Mouse (Mus musculus) kidney, postnatal 10 days (tissue): Measurements from ENCODE around the gene Wdr4.

Experiments
- DNase-seq: peaks from one replicate; pipeline ENCODE4 v3.0.0; 2021; ENCODE audit warnings: mixed read lengths

Gene Wdr4

DNA sequence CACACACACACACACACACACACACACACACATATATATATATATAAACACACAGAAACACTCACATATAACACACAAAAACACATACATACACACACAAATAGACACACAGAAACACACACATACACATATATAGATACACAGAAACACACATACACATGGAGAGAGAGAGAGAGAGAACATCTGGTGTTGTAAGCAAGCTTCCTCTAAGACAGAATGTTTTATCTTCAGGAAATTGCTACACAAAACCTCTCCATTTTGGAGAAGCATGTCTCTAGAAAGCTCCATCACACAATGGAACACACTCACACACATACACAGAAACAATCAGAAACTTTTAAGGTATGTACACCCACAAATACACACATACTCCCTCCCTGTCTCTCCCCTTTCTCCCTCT is 28.4 kb downstream of the Wdr4 start:
- DNase-seq = no peak

DNA sequence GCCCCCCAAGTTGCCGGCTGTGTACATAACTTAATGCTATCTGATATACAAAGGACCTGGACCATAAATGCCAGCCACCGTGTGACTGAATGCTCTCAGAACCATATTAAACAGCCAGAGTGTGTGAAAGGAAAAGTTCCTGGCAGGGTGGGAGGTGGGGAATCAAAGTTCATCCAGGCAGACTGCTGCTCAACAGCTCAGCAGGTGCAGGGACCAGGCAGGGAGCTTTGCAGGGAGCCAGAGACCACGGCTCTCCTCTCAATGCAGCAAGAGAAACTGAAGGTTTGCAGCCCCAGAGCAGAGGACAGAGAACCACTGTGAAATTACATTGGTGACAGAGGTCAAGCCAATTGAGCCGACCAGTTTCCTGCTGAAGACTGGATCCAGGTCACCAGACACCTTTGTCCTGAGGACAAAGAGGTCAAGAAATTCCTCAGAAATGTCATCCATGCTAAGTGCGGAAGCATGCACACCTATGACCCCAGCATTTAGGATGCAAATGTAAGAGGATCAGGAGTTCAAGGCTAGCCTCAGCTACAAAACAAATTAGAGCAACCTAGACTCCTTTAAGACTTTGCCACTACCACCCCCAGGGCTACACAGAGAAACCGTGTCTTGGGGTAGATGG is 32.2 kb downstream of the Wdr4 start:
- DNase-seq = peak; percentile 48

DNA sequence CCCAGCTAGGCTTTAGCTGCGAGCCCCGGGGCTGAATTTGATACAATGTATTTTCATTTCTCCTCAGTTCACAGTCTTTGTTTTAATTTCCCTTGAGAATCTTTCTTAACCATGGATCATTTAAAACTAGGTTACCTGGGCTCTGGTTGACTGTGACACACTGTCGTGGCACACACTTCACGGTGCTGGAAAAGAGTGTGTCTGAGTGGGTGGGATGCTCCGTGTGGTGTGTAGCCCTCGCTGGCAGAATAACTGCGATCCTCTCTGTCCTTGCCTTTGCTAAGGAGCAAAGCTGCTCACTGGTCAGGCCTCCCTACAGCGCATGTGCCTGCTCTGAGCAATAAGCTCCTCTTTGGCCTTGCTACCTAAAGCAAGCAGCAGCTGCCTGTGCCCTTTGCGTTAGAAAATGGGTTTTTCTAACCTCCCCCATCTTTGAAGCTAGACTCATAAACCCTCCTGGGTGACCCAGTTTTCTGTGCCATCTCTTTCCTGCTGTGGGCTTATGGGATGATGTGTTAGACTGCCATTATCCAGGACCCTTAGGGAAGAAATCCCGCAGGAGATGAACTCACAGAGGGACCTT is 33.1 kb downstream of the Wdr4 start:
- DNase-seq = no peak

DNA sequence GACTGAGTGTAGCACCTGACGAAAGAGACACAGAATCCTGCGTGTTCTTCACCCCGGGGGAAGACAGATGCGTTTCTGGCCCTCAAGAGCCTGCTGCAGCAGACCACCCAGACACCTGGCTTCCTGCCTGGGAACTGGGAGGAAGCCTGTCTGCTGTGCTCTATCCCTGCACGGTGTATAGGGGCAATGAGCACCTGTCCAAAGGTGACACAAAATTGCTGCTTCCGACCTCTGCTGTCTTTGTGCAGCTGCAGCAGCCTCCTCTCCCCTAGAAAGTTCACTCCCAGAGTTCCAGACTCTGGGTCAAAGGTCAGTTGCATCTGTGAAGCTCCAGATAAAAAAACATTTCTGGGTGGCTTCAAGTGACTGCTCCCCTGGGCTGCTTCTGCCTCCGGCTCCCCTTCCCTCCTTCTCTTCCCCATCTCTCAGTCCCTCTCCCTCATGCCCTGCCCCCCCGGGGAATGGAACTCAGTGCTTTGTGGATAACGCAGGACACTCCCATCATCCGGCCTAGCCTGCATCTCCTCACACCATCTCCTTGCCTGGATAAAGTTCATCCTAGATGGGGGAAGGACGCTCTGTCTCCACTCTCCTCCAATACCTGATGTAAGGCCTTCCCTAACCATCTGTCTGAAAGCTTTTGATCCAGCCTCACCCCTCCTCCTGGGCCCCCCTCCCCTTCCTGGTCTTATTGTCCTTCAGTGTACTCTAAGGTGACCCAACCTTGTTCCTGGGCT is 40.5 kb downstream of the Wdr4 start:
- DNase-seq = no peak

DNA sequence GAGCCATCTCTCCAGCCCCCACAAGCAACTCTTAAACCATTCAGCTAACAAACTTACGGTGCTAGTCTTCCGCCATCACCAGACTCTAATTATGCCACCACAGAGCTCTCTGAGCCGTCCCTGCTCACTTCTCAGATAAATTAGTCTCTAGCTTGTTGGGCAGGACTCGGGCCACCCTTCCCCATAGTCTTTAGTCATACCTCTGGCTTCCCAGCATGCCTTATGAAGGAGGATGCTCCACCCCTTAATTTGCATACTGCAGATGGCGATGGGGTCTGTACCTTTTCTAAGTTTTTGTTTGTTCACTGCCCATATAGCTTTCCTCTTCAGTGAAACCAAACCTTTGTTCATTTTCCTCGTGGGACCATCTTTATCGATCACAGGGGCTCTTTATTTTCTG is 41.2 kb downstream of the Wdr4 start:
- DNase-seq = no peak

DNA sequence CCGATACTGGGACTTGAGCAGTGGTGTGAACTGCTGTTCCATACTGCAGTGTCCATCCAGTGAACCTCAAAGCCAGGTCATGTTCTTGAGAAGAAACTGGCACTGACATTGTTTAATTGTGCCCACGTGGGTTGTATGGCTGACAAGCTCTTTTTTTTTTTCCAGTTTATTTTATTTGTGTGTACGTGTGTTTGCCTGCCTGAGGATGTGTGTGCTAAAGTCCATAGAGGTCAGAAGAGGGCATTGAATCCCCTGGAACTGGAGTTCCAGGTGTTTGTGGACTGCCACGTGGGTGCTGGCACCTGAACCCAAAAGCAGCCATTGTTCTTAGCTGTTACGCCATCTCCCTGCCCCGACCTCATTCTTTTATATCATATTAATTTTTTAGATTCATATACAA is 45.4 kb downstream of the Wdr4 start:
- no peak for DNase-seq

DNA sequence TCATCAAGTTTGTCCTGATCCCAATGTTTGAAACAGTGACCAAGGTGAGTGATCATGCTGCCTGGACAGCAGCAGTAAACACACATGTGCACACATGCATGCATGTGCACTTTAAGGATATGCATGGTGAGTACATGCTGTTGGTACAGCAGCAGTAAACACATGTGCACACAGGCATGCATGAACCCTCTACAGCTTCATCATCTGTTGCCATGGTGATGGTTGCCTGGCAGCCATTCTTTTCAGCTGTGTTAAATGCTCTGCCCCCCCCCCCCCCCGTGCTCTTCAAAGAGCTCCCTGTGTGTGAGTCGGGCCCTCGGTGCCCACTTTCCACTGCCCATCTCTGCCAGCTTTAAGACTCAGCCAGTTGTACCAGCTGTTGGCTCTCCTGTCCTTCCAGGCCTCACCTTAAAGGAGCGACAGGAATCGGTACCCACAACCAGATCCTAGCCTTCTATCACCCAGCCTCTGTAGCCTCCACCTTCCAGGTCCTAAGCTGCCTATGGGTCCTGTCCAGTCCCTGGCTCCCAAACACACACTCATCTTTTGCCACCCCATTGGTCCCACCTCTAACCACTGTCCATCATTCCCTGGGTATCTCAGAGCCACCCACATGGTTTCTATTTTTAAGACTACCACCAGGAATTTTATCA is 48.9 kb downstream of the Wdr4 start:
- DNase-seq = no peak

DNA sequence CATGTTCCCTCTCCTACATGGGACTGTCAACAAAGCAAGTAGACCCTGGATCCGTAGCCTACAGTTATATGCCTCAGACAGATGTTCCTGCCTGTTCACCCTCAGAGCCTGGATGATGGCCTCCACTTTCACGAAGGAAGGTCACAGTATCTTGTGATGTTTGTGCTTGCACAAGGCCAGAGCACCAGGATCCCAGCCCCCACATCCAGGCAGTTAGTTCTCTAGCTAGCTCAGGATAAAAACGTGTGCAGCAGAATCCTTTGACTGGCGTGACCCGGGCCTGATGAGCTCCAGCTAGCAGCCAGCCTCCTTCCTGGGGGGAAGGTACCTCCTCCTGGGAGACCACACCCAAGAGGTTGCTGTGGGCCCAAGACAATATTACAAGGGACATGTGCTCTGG is 51.3 kb downstream of the Wdr4 start:
- no peak for DNase-seq

DNA sequence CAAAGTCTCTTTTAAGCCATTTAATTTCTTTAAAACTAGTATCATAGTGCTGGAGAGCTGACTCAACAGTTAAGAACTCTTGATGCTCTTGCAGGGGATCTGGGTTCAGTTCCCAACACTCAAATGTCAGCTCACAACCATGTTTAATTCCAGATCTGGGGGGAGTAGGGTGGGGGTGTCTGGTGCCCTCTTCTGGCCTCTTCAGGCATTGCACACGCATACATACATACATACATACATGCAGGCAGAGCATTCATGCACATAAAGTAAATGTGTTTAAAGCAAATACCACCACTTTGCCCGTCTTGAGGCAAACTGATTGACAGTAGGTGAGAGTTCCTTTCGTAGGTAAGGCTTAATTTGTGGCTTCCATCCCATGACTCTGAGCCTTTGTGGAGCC is 52.9 kb downstream of the Wdr4 start:
- no peak for DNase-seq

DNA sequence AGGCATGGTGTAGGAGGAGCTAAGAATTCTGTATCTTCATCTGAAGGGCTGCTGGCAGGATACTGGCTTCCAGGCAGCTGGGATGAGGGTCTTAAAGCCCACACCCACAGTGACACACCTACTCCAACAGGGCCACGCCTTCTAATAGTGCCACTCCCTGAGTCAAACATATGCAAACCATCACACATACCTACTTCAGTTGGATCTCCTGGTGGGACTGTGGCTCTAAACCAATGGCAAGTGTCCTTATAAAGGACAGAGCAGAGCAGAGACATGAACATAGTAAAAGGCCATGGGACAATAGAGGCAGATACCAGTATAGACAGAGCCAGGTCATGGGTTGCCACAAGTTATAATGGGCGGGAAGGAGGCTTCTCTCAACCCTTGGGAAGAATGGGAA is 57.3 kb downstream of the Wdr4 start:
- DNase-seq = no peak

DNA sequence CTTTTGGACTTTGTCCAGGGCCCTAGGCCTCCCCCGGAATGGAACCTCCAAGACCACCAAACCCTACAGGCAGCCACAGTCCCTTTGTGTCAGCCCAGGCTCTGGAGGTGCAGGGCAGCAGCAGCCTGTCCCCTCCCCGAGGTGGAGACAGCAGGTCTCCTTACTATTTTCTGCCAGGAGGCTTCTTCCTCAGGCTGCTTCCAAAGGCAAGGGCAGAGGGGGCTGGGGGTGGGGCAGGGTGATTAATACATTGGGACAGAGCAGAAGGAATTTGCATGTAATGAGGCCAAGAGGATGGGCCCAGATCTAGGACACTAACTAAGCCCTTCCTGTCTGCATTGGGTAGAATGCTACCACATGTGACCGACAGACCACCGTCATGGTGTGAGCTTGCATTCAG is 59.4 kb downstream of the Wdr4 start:
- DNase-seq = no peak

DNA sequence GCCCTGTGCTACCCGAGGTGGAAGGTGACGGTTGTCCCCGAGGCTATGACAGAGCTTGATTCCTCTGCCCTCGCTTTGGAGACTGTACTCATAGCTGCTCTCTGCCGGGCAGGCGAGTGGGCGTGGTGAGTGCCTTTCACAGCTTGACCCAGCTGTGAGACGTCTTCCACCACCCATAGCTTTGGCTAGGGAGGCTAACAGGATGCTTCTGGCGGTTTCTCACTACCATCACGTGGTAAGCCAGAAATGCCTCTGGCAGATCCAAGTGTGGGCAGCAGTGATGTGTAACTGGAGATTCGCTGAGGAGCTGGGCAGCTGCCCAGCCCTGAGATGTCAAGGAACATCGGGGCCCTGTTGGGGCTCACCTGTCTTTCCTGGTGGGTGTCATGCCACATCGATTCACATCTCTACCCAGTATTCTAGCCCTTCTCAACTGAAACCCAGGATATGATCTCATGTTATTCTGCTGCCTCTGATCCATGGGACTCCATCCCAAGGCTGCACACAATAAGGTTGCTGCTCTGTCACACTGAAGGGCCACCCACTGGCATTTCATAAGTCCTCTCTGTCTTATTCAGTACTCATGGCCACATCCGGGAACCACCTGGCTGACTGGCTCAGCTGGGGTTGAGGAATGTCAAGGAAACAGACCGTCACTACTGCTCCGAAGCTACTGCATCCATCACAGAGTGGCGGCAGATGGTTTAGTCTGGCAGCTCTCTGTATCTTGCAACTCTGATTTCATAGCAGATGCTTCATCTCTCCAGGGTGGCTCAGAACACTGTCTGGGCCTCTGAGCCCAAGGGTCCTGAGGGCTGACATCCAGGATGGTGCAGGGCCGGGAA is 62.8 kb downstream of the Wdr4 start:
- DNase-seq = peak; percentile 52

DNA sequence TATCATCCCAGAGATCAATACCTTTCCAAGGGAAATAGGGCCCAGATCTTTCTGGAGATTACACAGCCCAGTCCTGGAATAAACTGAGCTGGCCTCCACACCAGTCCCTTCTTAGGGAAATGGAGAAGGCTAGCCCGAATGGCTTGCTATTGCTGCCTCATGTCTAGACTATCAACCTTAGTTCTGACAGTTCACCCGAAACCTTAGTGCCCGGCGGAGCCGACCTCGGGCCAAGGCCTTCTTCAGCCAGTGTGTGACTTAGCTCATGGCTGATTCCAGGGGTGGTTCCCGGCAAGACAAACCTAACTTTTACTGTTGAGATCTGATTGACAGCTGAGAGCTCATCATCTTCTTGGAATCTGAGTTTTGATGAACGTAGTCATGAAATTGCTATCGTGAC is 65.7 kb downstream of the Wdr4 start:
- DNase-seq = no peak

DNA sequence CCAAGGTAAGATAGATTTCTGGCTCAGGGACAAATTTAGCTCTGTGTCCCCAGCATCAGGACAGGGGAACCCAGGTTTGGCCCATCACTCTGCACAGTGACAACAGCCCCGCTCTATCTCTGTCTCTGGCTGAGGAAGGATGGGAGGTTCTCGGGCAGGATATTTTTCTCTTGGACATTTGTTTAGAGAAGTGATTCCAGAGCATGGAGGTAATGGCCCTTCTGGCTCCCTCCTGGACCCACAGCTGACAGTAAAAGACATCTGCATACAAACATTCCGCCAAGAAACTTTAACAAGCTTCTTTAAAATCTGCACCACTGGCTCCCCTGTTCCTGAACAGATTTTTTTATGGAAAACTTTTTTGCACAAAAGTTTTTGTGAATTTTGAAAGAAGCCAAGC is 66.3 kb downstream of the Wdr4 start:
- no peak for DNase-seq

DNA sequence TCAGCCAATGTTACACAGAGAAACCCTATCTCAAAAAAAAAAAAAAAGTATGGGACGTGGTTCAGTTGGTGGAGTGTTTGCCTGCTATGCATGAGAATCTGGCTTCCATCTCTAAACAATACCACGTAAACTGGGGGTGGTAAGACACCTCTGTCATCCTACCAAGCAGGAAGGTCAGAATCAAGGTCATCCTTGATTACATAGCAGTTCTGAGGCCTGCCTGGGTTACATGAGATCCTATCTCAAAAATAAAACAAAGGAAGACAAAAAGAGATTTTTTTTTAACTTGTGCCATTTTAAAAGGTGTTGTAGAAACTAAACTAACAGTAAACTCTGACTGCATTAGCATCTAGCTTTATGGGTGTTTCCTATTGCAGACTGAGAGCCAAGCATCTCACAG is 67.0 kb downstream of the Wdr4 start:
- DNase-seq = no peak

DNA sequence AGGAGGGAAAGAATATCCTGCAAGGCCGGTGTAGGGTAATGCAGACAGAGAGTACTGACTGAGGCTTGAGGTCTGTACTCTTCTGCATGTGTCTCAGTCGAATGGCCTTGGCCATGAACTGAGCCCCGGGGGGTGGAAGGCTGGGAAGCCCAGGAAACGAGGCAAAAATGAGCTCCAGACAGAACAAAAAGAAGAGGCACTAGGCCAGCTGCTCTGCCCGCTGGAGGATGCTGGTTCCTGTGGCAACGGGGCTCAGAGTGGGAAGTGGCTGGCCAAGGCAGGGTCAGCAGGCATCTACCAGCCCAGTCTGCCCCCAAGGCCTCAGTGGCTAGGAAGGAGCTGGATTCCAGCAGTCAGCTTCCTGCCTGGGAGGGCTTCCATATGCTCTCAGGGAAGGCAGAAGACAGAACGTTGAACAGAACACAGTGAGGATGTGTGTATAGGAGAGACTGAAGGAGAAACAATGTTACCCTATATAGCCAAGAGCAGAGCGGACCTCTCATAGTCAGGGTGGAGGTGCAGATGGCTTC is 68.5 kb downstream of the Wdr4 start:
- DNase-seq = peak; percentile 39

DNA sequence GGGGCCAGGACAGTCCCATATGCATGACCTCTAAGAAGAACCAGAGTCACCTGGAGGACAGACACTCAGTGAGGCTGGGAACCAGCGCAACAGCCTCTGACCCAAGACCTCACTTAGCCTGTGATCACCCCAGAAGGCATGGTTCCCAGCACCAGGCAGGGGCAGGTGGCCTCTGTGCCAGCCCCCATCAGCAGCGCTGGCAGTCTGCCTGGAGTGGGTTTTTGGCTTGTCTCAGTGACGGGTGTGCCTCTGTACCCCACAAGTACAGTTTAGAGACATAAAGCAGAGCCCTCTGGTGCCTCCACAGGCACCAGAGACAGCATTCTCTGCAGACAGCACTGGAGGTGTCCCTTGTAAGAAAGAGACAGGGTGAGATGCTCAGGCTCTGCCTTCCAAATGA is 69.6 kb downstream of the Wdr4 start:
- no peak for DNase-seq

DNA sequence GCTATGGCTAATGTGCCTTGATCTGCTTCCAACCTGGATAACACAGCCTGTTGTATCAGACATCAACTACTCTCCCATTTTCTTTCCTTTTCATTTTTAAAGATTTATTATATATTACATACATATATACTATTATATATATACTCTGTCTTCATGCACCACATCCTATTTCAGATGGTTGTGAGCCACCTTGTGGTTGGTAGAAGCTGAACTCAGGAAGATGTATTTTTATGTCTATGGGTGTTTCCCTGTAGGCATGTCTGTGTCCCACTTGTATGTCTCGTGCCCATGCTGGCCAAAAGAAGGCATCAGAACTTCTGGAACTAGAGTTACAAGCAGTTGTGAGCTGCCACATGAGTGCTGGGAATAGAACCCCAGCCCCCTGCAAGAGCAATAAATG is 71.3 kb downstream of the Wdr4 start:
- no peak for DNase-seq

DNA sequence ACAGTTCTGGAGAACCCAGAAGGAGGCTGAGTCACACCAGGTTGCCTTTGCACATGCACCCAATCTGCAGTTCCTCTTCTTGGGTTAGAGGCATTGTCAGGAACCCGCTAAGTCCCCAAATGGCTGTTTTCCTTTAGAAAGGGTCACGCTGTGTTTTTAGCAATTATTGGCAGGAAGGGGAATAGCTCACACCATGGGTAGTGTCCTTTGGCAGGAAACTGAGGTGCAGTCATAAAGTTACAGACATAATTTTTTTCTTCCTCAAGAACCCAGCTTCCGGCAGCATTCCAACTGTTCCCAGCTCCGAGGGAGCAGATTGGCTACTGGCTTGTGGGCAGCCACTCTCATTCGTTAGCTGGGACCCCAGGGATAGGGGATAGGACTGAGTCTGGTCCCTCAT is 72.0 kb downstream of the Wdr4 start:
- peak; percentile 42 for DNase-seq

DNA sequence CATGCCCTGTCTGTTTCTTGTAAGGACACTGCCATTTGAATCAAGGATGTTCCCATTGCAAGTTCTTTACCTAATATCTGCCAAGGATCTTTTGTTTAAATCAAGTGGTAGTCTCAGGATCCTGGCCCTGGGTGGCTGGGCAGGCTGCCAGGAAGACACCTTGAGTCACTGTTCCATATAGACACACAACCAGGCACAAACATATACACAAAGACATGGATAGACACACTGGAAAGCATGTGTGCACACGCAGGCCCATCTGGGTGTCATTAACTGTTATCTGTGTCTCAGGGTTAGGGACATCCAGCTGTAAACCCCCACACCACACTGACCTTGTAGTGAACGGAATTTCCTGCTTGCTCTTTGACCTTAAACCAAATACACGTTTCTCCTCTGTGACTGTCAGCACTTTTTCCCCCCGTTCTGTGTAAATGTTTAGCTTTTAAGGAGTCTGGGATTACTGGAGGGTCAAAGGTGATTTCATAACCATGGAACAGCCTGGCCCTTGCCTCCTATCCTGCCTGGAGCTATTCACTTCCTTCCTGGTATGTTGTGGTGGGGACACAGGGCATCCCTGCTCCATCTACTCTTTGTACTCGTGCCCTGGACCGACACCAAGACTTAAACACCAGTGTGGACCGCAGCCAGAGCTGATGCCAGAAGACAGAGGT is 74.6 kb downstream of the Wdr4 start:
- peak; percentile 73 for DNase-seq
